Mouse (Mus musculus) B cell, adult 62 days (primary cell): ENCODE measurements around the gene Ankfn1. TPM values are rescaled to one million over a fixed set of nuclear protein-coding genes. Genes with fewer than 3 reads are reported as not detected.

Experiments used
- total RNA-seq: library from RNA; stranded (reverse); gene quantifications from 4 replicates; pipeline ENCODE4 v1.2.4, GENCODE M21; 2023

Gene Ankfn1
- total RNA-seq, result not detected in 4 replicates

GRCm38 (mm10) chr11:89777431-89777830 is at the start of gene Ankfn1:
Gene Ankfn1, minus strand, starts transcription at chr11:89777653.

Other genes starting within 250 kb of the Ankfn1 start
- gene Pctp, start 225.2 kb upstream of the Ankfn1 start, total RNA-seq, result 4.6 to 9.0 TPM (median 7.5 TPM) in 4 replicates